In the genomic region with DNA sequence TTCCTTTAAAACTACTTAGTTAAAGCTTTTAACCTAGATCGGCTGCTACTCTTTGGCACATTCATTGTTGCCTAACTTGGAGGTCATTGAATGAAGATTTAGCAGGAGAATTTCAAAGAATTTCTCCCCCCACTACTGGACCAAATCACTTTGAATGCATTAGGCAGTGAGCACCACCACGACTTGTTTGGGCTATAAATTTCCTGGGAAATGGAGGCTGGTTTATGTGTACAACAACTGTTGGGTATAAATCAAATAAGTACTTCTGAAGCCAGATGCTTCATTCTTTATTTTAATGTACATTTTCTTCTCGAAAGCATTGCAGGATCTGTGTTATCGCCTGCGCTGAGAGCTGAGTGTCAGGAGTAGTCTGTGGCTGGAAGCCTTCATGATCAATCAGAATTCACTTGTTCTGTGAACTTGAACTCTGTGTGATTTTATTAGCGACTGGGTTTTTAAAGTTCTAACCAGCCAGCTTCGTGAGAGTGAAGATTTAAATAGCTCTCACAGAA, we compare ENCODE assay signal across 30 mouse cellular contexts.
DNase-seq lines count a peak whose midpoint lies in the region; ATAC-seq and TF ChIP-seq lines count a peak whose summit lies in the region.
"Had no signal": no experiment of that assay in that cellular context is flagged by ENCODE, and none has a peak within 500 bp of the region (broad histone marks: within the 10 kb centered on the region; RNA-seq: fewer than 3 reads in every experiment).

No protein-coding gene starts in this region.

- no peak overlapping the region for H3K9ac ChIP-seq in kidney, embryonic 15.5 days
- H3K9ac ChIP-seq in stomach, embryonic 14.5 days (replicated peaks; ENCODE audit: low read depth, low read length): no peak overlapping the region
- no peak overlapping the region for H3K9ac ChIP-seq in stomach, postnatal 0 days (ENCODE audit: low read length)
- no peak overlapping the region for H3K9ac ChIP-seq in limb, embryonic 12.5 days (replicated peaks)
- H3K9ac ChIP-seq in neural tube, embryonic 15.5 days (replicated peaks): no peak overlapping the region
- no peak overlapping the region for H3K9ac ChIP-seq in liver, embryonic 11.5 days (ENCODE audit: low read depth, low read length)
- H3K9ac ChIP-seq: embryonic facial prominence, embryonic 12.5 days; forebrain, embryonic 15.5 days; heart, embryonic 12.5 days; hindbrain, embryonic 14.5 days; liver, embryonic 14.5 days had no signal

- no peaks in the 10 kb centered on the region for H3K36me3 ChIP-seq in kidney, embryonic 15.5 days
- H3K36me3 ChIP-seq in stomach, embryonic 14.5 days (ENCODE audit: control insufficient read depth, insufficient read depth, low read length): no peaks in the 10 kb centered on the region
- no peaks in the 10 kb centered on the region for H3K36me3 ChIP-seq in stomach, postnatal 0 days (ENCODE audit: control insufficient read depth, insufficient read depth, low read length)
- no peaks in the 10 kb centered on the region for H3K36me3 ChIP-seq in limb, embryonic 12.5 days
- H3K36me3 ChIP-seq in neural tube, embryonic 15.5 days: no peaks in the 10 kb centered on the region
- no peaks in the 10 kb centered on the region for H3K36me3 ChIP-seq in liver, embryonic 11.5 days (ENCODE audit: control insufficient read depth, insufficient read depth, low read length)
- H3K36me3 ChIP-seq: embryonic facial prominence, embryonic 12.5 days; forebrain, embryonic 10.5 days; forebrain, embryonic 15.5 days; heart, embryonic 12.5 days had no signal

- no peak overlapping the region for H3K4me2 ChIP-seq in kidney, embryonic 15.5 days
- H3K4me2 ChIP-seq in stomach, embryonic 14.5 days (replicated peaks; ENCODE audit: low read depth, low read length): no peak overlapping the region
- H3K4me2 ChIP-seq in stomach, postnatal 0 days (replicated peaks; ENCODE audit: low read depth): no peak overlapping the region
- peak overlapping the region; percentile 16 for H3K4me2 ChIP-seq in limb, embryonic 12.5 days
- no peak overlapping the region for H3K4me2 ChIP-seq in neural tube, embryonic 15.5 days
- H3K4me2 ChIP-seq in liver, embryonic 11.5 days: no peak overlapping the region
- H3K4me2 ChIP-seq: embryonic facial prominence, embryonic 12.5 days; forebrain, embryonic 15.5 days; heart, embryonic 12.5 days; hindbrain, embryonic 14.5 days; midbrain, embryonic 11.5 days had no signal

- H3K4me3 ChIP-seq in kidney, embryonic 15.5 days (replicated peaks): no peak overlapping the region
- no peak overlapping the region for H3K4me3 ChIP-seq in stomach, embryonic 14.5 days (ENCODE audit: low read depth, low read length)
- no peak overlapping the region for H3K4me3 ChIP-seq in stomach, postnatal 0 days (ENCODE audit: low read depth, low read length)
- no peak overlapping the region for H3K4me3 ChIP-seq in limb, embryonic 12.5 days (replicated peaks)
- no peak overlapping the region for H3K4me3 ChIP-seq in neural tube, embryonic 15.5 days (replicated peaks)
- no peak overlapping the region for H3K4me3 ChIP-seq in liver, embryonic 11.5 days (ENCODE audit: low read depth, low read length)
- H3K4me3 ChIP-seq: embryonic facial prominence, embryonic 12.5 days; forebrain, embryonic 10.5 days; forebrain, embryonic 15.5 days; gastrocnemius, adult 2 months; heart, embryonic 12.5 days had no signal

- H3K4me1 ChIP-seq in kidney, embryonic 15.5 days: peaks cover 10% of the 10 kb centered on the region
- peaks cover 6% of the 10 kb centered on the region for H3K4me1 ChIP-seq in stomach, embryonic 14.5 days (ENCODE audit: control insufficient read depth, insufficient read depth, low read length)
- H3K4me1 ChIP-seq in stomach, postnatal 0 days (replicated peaks; ENCODE audit: control insufficient read depth, insufficient read depth): no peaks in the 10 kb centered on the region
- peaks cover 13% of the 10 kb centered on the region for H3K4me1 ChIP-seq in limb, embryonic 12.5 days (replicated peaks)
- H3K4me1 ChIP-seq in neural tube, embryonic 15.5 days: peaks cover 4% of the 10 kb centered on the region; the same call in 1 of the 2 replicates
- no peaks in the 10 kb centered on the region for H3K4me1 ChIP-seq in liver, embryonic 11.5 days (replicated peaks; ENCODE audit: control insufficient read depth, insufficient read depth, low read length)
- H3K4me1 ChIP-seq: embryonic facial prominence, embryonic 12.5 days; forebrain, embryonic 10.5 days; forebrain, embryonic 15.5 days had no signal

- no peak for TF ChIP-seq CTCF in stomach, postnatal 0 days (IDR thresholded peaks at IDR 0.05; ENCODE audit: low read depth)

- H3K27ac ChIP-seq in kidney, embryonic 15.5 days: peak overlapping the region; percentile 48
- H3K27ac ChIP-seq in stomach, embryonic 14.5 days (ENCODE audit: low read length): no peak overlapping the region
- H3K27ac ChIP-seq in stomach, postnatal 0 days (replicated peaks): no peak overlapping the region
- no peak overlapping the region for H3K27ac ChIP-seq in limb, embryonic 12.5 days
- H3K27ac ChIP-seq in neural tube, embryonic 15.5 days (replicated peaks): no peak overlapping the region
- no peak overlapping the region for H3K27ac ChIP-seq in liver, embryonic 11.5 days (ENCODE audit: low read depth, low read length)
- H3K27ac ChIP-seq: embryonic facial prominence, embryonic 12.5 days; forebrain, embryonic 10.5 days; forebrain, embryonic 15.5 days; gastrocnemius, adult 2 months; hindbrain, embryonic 14.5 days; liver, embryonic 14.5 days had no signal

- peak; percentile 67 for ATAC-seq in kidney, embryonic 15.5 days (replicated peaks; ENCODE audit: low FRiP score)
- peak; percentile 28; the same call in 1 of the 2 replicates for ATAC-seq in stomach, embryonic 14.5 days (ENCODE audit: insufficient number of reproducible peaks, insufficient read depth, low FRiP score, low read depth)
- no peak for ATAC-seq in stomach, postnatal 0 days (ENCODE audit: low FRiP score, low TSS enrichment)
- ATAC-seq in limb, embryonic 12.5 days (ENCODE audit: insufficient number of reproducible peaks, insufficient read depth, low FRiP score, low TSS enrichment, low read depth): no peak
- peak; percentile 35 for ATAC-seq in neural tube, embryonic 15.5 days (ENCODE audit: low FRiP score)
- ATAC-seq in liver, embryonic 11.5 days (replicated peaks; ENCODE audit: low FRiP score): no peak
- ATAC-seq: forebrain, embryonic 15.5 days; inflammation-experienced regulatory T-cells, adult 6 months; midbrain, embryonic 16.5 days had no signal

- no peaks in the 10 kb centered on the region for H3K27me3 ChIP-seq in kidney, embryonic 15.5 days
- no peaks in the 10 kb centered on the region for H3K27me3 ChIP-seq in stomach, embryonic 14.5 days (ENCODE audit: control insufficient read depth, insufficient read depth, low read length)
- no peaks in the 10 kb centered on the region for H3K27me3 ChIP-seq in stomach, postnatal 0 days (ENCODE audit: control insufficient read depth, insufficient read depth, low read length)
- H3K27me3 ChIP-seq in limb, embryonic 12.5 days: no peaks in the 10 kb centered on the region
- H3K27me3 ChIP-seq in neural tube, embryonic 15.5 days (replicated peaks): no peaks in the 10 kb centered on the region
- no peaks in the 10 kb centered on the region for H3K27me3 ChIP-seq in liver, embryonic 11.5 days (replicated peaks; ENCODE audit: control insufficient read depth, insufficient read depth, low read length)
- H3K27me3 ChIP-seq: embryonic facial prominence, embryonic 12.5 days; forebrain, embryonic 15.5 days; heart, embryonic 12.5 days had no signal

- no peak for TF ChIP-seq EP300 in stomach, postnatal 0 days (optimal IDR thresholded peaks at IDR 0.05)

- no peak for DNase-seq in kidney, adult 18-20 months
- DNase-seq in stomach, postnatal 0 days (ENCODE audit: low spot score): no peak
- no peak for DNase-seq in liver, embryonic 11.5 days (ENCODE audit: low spot score)
- no peak for DNase-seq in B cell, adult 2 months
- DNase-seq: adrenal gland, postnatal 25 days; cerebellum, adult 2 months; cerebellum, postnatal 25 days; gastrocnemius, adult 2 months; gastrocnemius, postnatal 36 days; heart, adult 18-20 months; heart, postnatal 4 days; kidney, adult 2 months; kidney, postnatal 36 days; lung, adult 2 months; right cerebral cortex, postnatal 25 days; thymus, adult 2 months; thymus, postnatal 36 days had no signal

- 29% methylated on average over 7 of the region's 7 CpGs for WGBS in kidney, embryonic 15.5 days
- WGBS in stomach, embryonic 14.5 days: 28% methylated on average over 7 of the region's 7 CpGs
- WGBS in stomach, postnatal 0 days: 31% methylated on average over 7 of the region's 7 CpGs
- 15% methylated on average over 7 of the region's 7 CpGs for WGBS in limb, embryonic 12.5 days
- WGBS in neural tube, embryonic 15.5 days: 23% methylated on average over 7 of the region's 7 CpGs
- WGBS in liver, embryonic 11.5 days: 66% methylated on average over 7 of the region's 7 CpGs

- H3K9me3 ChIP-seq in kidney, embryonic 15.5 days (replicated peaks): no peaks in the 10 kb centered on the region
- no peaks in the 10 kb centered on the region for H3K9me3 ChIP-seq in stomach, embryonic 14.5 days (ENCODE audit: control insufficient read depth, low read depth, low read length)
- H3K9me3 ChIP-seq in stomach, postnatal 0 days (ENCODE audit: control insufficient read depth, low read length): no peaks in the 10 kb centered on the region
- H3K9me3 ChIP-seq in limb, embryonic 12.5 days: no peaks in the 10 kb centered on the region
- no peaks in the 10 kb centered on the region for H3K9me3 ChIP-seq in neural tube, embryonic 15.5 days (replicated peaks)
- H3K9me3 ChIP-seq in liver, embryonic 11.5 days (ENCODE audit: control insufficient read depth, low read length): no peaks in the 10 kb centered on the region
- H3K9me3 ChIP-seq: embryonic facial prominence, embryonic 12.5 days; forebrain, embryonic 10.5 days; forebrain, embryonic 15.5 days; heart, embryonic 12.5 days had no signal

Comparison
In these comparisons a context has a peak if more than half of its experiments do, and no peak if none do; other contexts are left out.
1. ATAC-seq: peak in kidney, embryonic 15.5 days (single experiment), stomach, embryonic 14.5 days (single experiment) and neural tube, embryonic 15.5 days (single experiment); none in stomach, postnatal 0 days (single experiment), limb, embryonic 12.5 days (single experiment) and liver, embryonic 11.5 days (single experiment).